Mouse (Mus musculus): ENCODE data around the gene Abcc5. TPM values are rescaled to one million over a fixed set of nuclear protein-coding genes. Genes with fewer than 3 reads are reported as not detected.
A peak's percentile ranks its signal among the peaks of the same experiment; 100 is the strongest.

Gene Abcc5
- total and polyA plus RNA-seq, 2 experiments from 2014 or later: 71.6 to 79.8 TPM

DNA sequence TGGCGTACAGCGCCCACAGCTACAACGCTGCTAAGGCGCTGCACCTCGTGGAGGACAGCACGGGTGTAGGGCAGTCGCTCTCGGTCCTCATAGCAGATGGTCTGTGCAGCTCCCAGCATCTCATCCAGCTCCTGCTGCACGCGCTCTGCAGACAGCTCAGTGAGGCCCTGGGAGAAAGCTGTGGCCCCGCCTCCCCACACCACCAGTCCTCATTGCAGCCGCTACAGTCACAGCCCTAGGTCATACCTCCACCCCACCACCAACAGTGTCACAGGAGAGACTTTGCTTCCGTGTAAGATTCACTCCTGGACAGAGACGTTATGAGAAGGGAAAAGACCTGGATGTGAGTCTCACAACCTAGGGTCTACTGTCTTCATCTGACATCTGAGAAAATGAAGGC, 113.9 kb downstream of the Abcc5 start:
- TF ChIP-seq CTCF (IDR thresholded peaks at IDR 0.05; ENCODE audit: low read depth): no peak
- H3K4me3 ChIP-seq (ENCODE audit: low read depth, low read length): no peak overlapping the region
- H3K9ac ChIP-seq: no peak overlapping the region
- no peak overlapping the region for H3K27ac ChIP-seq (ENCODE audit: low read depth, low read length)
- no peak overlapping the region for H3K4me2 ChIP-seq (ENCODE audit: low read depth)
- H3K36me3 ChIP-seq (ENCODE audit: insufficient read depth): no peaks in the 10 kb centered on the region
- H3K27me3 ChIP-seq (ENCODE audit: insufficient read depth, low read length): no peaks in the 10 kb centered on the region
- no peak for DNase-seq
- WGBS: 73% methylated on average over 14 of the region's 14 CpGs
- no peaks in the 10 kb centered on the region for H3K9me3 ChIP-seq (ENCODE audit: low read length)
- H3K4me1 ChIP-seq (ENCODE audit: insufficient read depth): no peaks in the 10 kb centered on the region
- ATAC-seq: no peak

DNA sequence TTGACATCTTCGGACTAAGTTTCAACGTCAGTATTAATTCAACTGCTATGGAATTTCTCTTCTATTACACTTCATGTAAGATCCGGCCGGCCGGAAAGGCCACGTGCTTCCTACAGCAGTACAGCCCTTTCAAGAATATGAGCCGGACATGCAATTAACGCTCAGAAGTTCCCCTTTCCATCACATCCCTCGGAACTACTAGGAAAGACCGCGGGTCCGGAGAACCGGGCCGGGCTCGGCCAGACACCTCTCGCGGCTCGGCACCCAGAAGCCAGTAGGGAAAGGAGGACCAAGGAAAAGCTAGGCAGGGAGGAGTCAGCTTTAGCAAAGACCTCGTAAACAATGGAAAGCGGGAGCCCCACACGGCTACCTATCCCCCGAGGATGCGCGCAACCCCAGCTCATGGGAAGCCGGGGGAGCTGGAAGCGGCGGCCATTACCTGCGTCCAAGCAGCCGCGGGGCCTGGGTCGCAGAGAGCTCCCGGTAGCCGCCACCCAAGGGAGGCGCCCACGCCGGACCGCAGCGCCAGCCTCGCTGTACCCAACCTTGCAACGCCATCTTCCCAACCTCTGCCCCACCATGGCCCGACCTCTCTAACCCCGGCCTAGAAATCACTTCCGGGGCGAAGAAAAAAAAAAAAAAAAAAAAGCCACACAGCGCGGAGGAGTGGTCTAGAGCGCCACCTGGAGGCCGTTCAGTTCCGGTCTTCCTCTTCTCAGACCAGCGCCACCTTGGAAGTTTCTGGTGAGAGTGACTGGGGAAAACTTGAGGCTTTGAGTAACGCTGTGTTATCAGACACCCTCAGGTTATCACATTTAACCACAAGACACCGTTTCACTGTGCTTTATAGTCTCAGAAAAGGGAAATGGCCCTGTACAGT, 124.2 kb downstream of the Abcc5 start, which contains the start of gene Parl:
Gene Parl, minus strand, starts transcription at position 618 of the 880 bp plus-strand sequence.
- Histone ChIP-seq H3K36me3 (ENCODE audit: insufficient read depth) (peaks cover 7% of the 10 kb centered on the region; the same call in 1 of the 2 replicates), H3K4me3 (ENCODE audit: low read depth, low read length) (peak within 1 kb of the TSS; percentile 91), H3K9me3 (ENCODE audit: low read length) (no peaks in the 10 kb centered on the region), H3K27ac (ENCODE audit: low read depth, low read length) (peak within 1 kb of the TSS; percentile 60; the same call in 1 of the 2 replicates), H3K27me3 (ENCODE audit: insufficient read depth, low read length) (no peaks in the 10 kb centered on the region), H3K9ac (peak within 1 kb of the TSS; percentile 67), H3K4me1 (ENCODE audit: insufficient read depth) (peaks cover 12% of the 10 kb centered on the region; the same call in 1 of the 2 replicates), H3K4me2 (ENCODE audit: low read depth) (peak within 1 kb of the TSS; percentile 71)
- DNase-seq: peak; percentile 91
- 1% methylated on average over 52 of the region's 52 CpGs for WGBS
- peak; percentile 96 for TF ChIP-seq CTCF (IDR thresholded peaks at IDR 0.05; ENCODE audit: low read depth)
- ATAC-seq: peak; percentile 95

DNA sequence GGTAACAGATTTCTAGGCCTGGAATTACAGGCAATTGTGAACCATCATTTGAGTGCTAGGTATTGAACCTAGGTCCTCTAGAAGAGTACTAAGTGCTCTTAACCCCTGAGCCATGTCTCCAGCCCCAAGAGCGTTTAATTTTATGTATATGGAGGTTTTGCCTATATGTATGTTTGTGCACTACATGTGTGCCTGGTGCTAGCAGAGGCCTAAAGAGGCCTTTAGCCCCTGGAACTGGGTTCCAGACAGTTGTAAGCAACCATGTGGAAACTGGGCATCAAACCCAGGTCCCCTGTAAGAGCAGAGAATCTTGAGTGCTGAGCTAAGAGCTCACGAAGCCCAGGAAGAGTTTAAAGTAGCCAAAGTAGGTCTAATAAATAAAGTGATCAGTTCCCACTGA, 126.1 kb downstream of the Abcc5 start:
- H3K9me3 ChIP-seq (ENCODE audit: low read length): no peaks in the 10 kb centered on the region
- WGBS: 90% methylated on average over 2 of the region's 2 CpGs
- no peak overlapping the region for H3K4me2 ChIP-seq (ENCODE audit: low read depth)
- ATAC-seq: no peak
- H3K4me1 ChIP-seq (ENCODE audit: insufficient read depth): peaks cover 12% of the 10 kb centered on the region; the same call in 1 of the 2 replicates
- H3K9ac ChIP-seq: no peak overlapping the region
- TF ChIP-seq CTCF (IDR thresholded peaks at IDR 0.05; ENCODE audit: low read depth): no peak
- no peak overlapping the region for H3K4me3 ChIP-seq (ENCODE audit: low read depth, low read length)
- H3K27me3 ChIP-seq (ENCODE audit: insufficient read depth, low read length): no peaks in the 10 kb centered on the region
- H3K27ac ChIP-seq (ENCODE audit: low read depth, low read length): no peak overlapping the region
- H3K36me3 ChIP-seq (ENCODE audit: insufficient read depth): peaks cover 21% of the 10 kb centered on the region; the same call in 1 of the 2 replicates
- DNase-seq: no peak

Other genes with a start within 250 kb of the Abcc5 start
- gene Map6d1, start 185.0 kb downstream of the Abcc5 start, total RNA-seq (2014; rRNA removed): 4.8 and 7.2 TPM in 2 replicates
- gene Map6d1, start 185.0 kb downstream of the Abcc5 start, polyA plus RNA-seq (2015; fragmentation: Nextera tagmentation; extraction: Ambion mirVana): 2.7 and 4.2 TPM in 2 replicates
- 32.7 and 39.2 TPM in 2 replicates for gene Parl, start 124.0 kb downstream of the Abcc5 start, total RNA-seq (2014; rRNA removed)
- 90.9 and 91.2 TPM in 2 replicates for gene Parl, start 124.0 kb downstream of the Abcc5 start, polyA plus RNA-seq (2015; fragmentation: Nextera tagmentation; extraction: Ambion mirVana)
- not detected in 2 replicates for gene Cyp2ab1, start 101.0 kb downstream of the Abcc5 start, total RNA-seq (2014; rRNA removed)
- not detected in 2 replicates for gene Cyp2ab1, start 101.0 kb downstream of the Abcc5 start, polyA plus RNA-seq (2015; fragmentation: Nextera tagmentation; extraction: Ambion mirVana)
- gene Eif2b5, start 72.4 kb upstream of the Abcc5 start, total RNA-seq (2014; rRNA removed): 91.3 and 102 TPM in 2 replicates
- gene Eif2b5, start 72.4 kb upstream of the Abcc5 start, polyA plus RNA-seq (2015; fragmentation: Nextera tagmentation; extraction: Ambion mirVana): 70.8 and 77.6 TPM in 2 replicates
- gene Dvl3, start 90.6 kb upstream of the Abcc5 start, total RNA-seq (2014; rRNA removed): 21.1 and 28.6 TPM in 2 replicates
- 23.9 and 25.8 TPM in 2 replicates for gene Dvl3, start 90.6 kb upstream of the Abcc5 start, polyA plus RNA-seq (2015; fragmentation: Nextera tagmentation; extraction: Ambion mirVana)
- gene Ap2m1, start 109.1 kb upstream of the Abcc5 start, total RNA-seq (2014; rRNA removed): 958 and 994 TPM in 2 replicates
- 1,434 and 1,486 TPM in 2 replicates for gene Ap2m1, start 109.1 kb upstream of the Abcc5 start, polyA plus RNA-seq (2015; fragmentation: Nextera tagmentation; extraction: Ambion mirVana)
- gene Abcf3, start 122.2 kb upstream of the Abcc5 start, total RNA-seq (2014; rRNA removed): 71.7 and 72.7 TPM in 2 replicates
- gene Abcf3, start 122.2 kb upstream of the Abcc5 start, polyA plus RNA-seq (2015; fragmentation: Nextera tagmentation; extraction: Ambion mirVana): 58.0 and 60.3 TPM in 2 replicates
- gene Vwa5b2, start 163.1 kb upstream of the Abcc5 start, total RNA-seq (2014; rRNA removed): 20.3 and 20.9 TPM in 2 replicates
- 5.9 and 8.7 TPM in 2 replicates for gene Vwa5b2, start 163.1 kb upstream of the Abcc5 start, polyA plus RNA-seq (2015; fragmentation: Nextera tagmentation; extraction: Ambion mirVana)
- gene Eef1akmt4, start 185.2 kb upstream of the Abcc5 start, total RNA-seq (2014; rRNA removed): 3.7 and 6.5 TPM in 2 replicates
- gene Eef1akmt4, start 185.2 kb upstream of the Abcc5 start, polyA plus RNA-seq (2015; fragmentation: Nextera tagmentation; extraction: Ambion mirVana): 6.0 and 6.2 TPM in 2 replicates
- not detected in 2 replicates for gene Gm49333, start 185.2 kb upstream of the Abcc5 start, total RNA-seq (2014; rRNA removed)
- gene Gm49333, start 185.2 kb upstream of the Abcc5 start, polyA plus RNA-seq (2015; fragmentation: Nextera tagmentation; extraction: Ambion mirVana): not detected in 2 replicates
- gene Alg3, start 185.3 kb upstream of the Abcc5 start, total RNA-seq (2014; rRNA removed): 11.1 and 19.0 TPM in 2 replicates
- 29.2 and 30.3 TPM in 2 replicates for gene Alg3, start 185.3 kb upstream of the Abcc5 start, polyA plus RNA-seq (2015; fragmentation: Nextera tagmentation; extraction: Ambion mirVana)
- gene Camk2n2, start 194.9 kb upstream of the Abcc5 start, total RNA-seq (2014; rRNA removed): 44.1 and 51.0 TPM in 2 replicates
- gene Camk2n2, start 194.9 kb upstream of the Abcc5 start, polyA plus RNA-seq (2015; fragmentation: Nextera tagmentation; extraction: Ambion mirVana): 45.3 and 57.0 TPM in 2 replicates
- 17.8 and 22.4 TPM in 2 replicates for gene Ece2, start 203.4 kb upstream of the Abcc5 start, total RNA-seq (2014; rRNA removed)
- gene Ece2, start 203.4 kb upstream of the Abcc5 start, polyA plus RNA-seq (2015; fragmentation: Nextera tagmentation; extraction: Ambion mirVana): 6.1 and 8.7 TPM in 2 replicates
- gene Psmd2, start 225.3 kb upstream of the Abcc5 start, total RNA-seq (2014; rRNA removed): 237 and 242 TPM in 2 replicates
- gene Psmd2, start 225.3 kb upstream of the Abcc5 start, polyA plus RNA-seq (2015; fragmentation: Nextera tagmentation; extraction: Ambion mirVana): 287 and 331 TPM in 2 replicates
- 223 and 282 TPM in 2 replicates for gene Eif4g1, start 241.9 kb upstream of the Abcc5 start, total RNA-seq (2014; rRNA removed)
- gene Eif4g1, start 241.9 kb upstream of the Abcc5 start, polyA plus RNA-seq (2015; fragmentation: Nextera tagmentation; extraction: Ambion mirVana): 89.8 and 111 TPM in 2 replicates